Mouse (Mus musculus) forebrain, embryonic 12.5 days (tissue): ENCODE results near the gene Grm1. TPM values are rescaled to one million over a fixed set of nuclear protein-coding genes. Genes with fewer than 3 reads are reported as not detected.
A peak's percentile ranks its signal among the peaks of the same experiment; 100 is the strongest.

Experiments
- ATAC-seq: fragments of 200-750 bp; cut with Nextera tagmentation; 2 replicates; pipeline ENCODE4 v1.8.0; 2017; ENCODE audit warnings: moderate TSS enrichment; ENCODE audit not compliant: low FRiP score
- H3K27ac ChIP-seq: fragments of 300-500 bp; sonication (generic); 2 replicates; pipeline ENCODE4 v1.5.1; 2016; ENCODE audit warnings: mild to moderate bottlenecking
- H3K27me3 ChIP-seq: fragments of 300-500 bp; sonication (generic); 2 replicates; pipeline ENCODE4 v1.6.1; 2016; ENCODE audit warnings: mild to moderate bottlenecking
- H3K36me3 ChIP-seq: fragments of 300-500 bp; sonication (generic); replicated peaks from 2 replicates; pipeline ENCODE4 v1.6.1; 2016; ENCODE audit warnings: mild to moderate bottlenecking
- H3K4me1 ChIP-seq: fragments of 300-500 bp; sonication (generic); 2 replicates; pipeline ENCODE4 v1.6.1; 2016
- H3K4me2 ChIP-seq: fragments of 300-500 bp; sonication (generic); 2 replicates; pipeline ENCODE4 v1.6.1; 2016; ENCODE audit warnings: mild to moderate bottlenecking, moderate library complexity
- H3K4me3 ChIP-seq: fragments of 300-500 bp; sonication (generic); replicated peaks from 2 replicates; pipeline ENCODE4 v1.5.1; 2016; ENCODE audit warnings: mild to moderate bottlenecking
- H3K9ac ChIP-seq: fragments of 300-500 bp; sonication (generic); 2 replicates; pipeline ENCODE4 v1.6.1; 2016; ENCODE audit warnings: mild to moderate bottlenecking
- H3K9me3 ChIP-seq: fragments of 300-500 bp; sonication (generic); 2 replicates; pipeline ENCODE4 v1.6.1; 2016
- WGBS: fragments of 180-500 bp; shearing (Covaris S2); methylation state at CpG from one replicate; pipeline ENCODE4 v1.1.7; 2016; 5-methylcytosine and 5-hydroxymethylcytosine counted together
- polyA plus RNA-seq: library from polyadenylated mRNA; unstranded; fragments of >200 nt; fragmentation: Nextera tagmentation; extraction: Ambion mirVana; gene quantifications from 2 replicates; pipeline ENCODE4 v1.2.1, GENCODE M21; 2016

Gene Grm1
- polyA plus RNA-seq, 1 experiment from 2014 or later = 2.4 TPM

GRCm38 (mm10) chr10:10737041-10737681 lies 345.0 kb downstream of the Grm1 start:
- H3K4me1 ChIP-seq = no peaks in the 10 kb centered on the region
- no peaks in the 10 kb centered on the region for H3K9me3 ChIP-seq
- H3K27me3 ChIP-seq = no peaks in the 10 kb centered on the region
- no peak overlapping the region for H3K4me2 ChIP-seq
- no peak for ATAC-seq
- no peak overlapping the region for H3K9ac ChIP-seq
- no peaks in the 10 kb centered on the region for H3K36me3 ChIP-seq
- no peak overlapping the region for H3K4me3 ChIP-seq
- 75% methylated on average over 1 of the region's 1 CpGs for WGBS
- H3K27ac ChIP-seq = no peak overlapping the region

- no peak for ATAC-seq
- H3K36me3 ChIP-seq = no peaks in the 10 kb centered on the region
- no peak overlapping the region for H3K9ac ChIP-seq
- H3K4me3 ChIP-seq = no peak overlapping the region
- H3K27ac ChIP-seq = no peak overlapping the region
- WGBS = 78% methylated on average over 5 of the region's 5 CpGs
- no peaks in the 10 kb centered on the region for H3K4me1 ChIP-seq
- no peak overlapping the region for H3K4me2 ChIP-seq
- no peaks in the 10 kb centered on the region for H3K9me3 ChIP-seq
- H3K27me3 ChIP-seq = no peaks in the 10 kb centered on the region
Measured at GRCm38 (mm10) chr10:10734561-10734960, 347.6 kb downstream of the Grm1 start.

GRCm38 (mm10) chr10:10733092-10733491 lies 349.1 kb downstream of the Grm1 start:
- H3K4me1 ChIP-seq = no peaks in the 10 kb centered on the region
- 94% methylated on average over 5 of the region's 5 CpGs for WGBS
- H3K36me3 ChIP-seq = no peaks in the 10 kb centered on the region
- H3K27ac ChIP-seq = no peak overlapping the region
- ATAC-seq = no peak
- no peak overlapping the region for H3K9ac ChIP-seq
- no peaks in the 10 kb centered on the region for H3K9me3 ChIP-seq
- no peak overlapping the region for H3K4me2 ChIP-seq
- H3K4me3 ChIP-seq = no peak overlapping the region
- no peaks in the 10 kb centered on the region for H3K27me3 ChIP-seq

GRCm38 (mm10) chr10:10726501-10726900 lies 355.7 kb downstream of the Grm1 start:
- Histone ChIP-seq H3K4me3 (no peak overlapping the region), H3K27me3 (no peaks in the 10 kb centered on the region), H3K36me3 (no peaks in the 10 kb centered on the region), H3K27ac (no peak overlapping the region), H3K4me2 (no peak overlapping the region), H3K9me3 (no peaks in the 10 kb centered on the region), H3K4me1 (no peaks in the 10 kb centered on the region; the same call in 1 of the 2 replicates), H3K9ac (no peak overlapping the region)
- 92% methylated on average over 3 of the region's 3 CpGs for WGBS
- no peak for ATAC-seq

GRCm38 (mm10) chr10:10710837-10711236 lies 371.3 kb downstream of the Grm1 start:
- 89% methylated on average over 2 of the region's 2 CpGs for WGBS
- no peak for ATAC-seq
- no peaks in the 10 kb centered on the region for H3K9me3 ChIP-seq

GRCm38 (mm10) chr10:10710359-10710758 lies 371.8 kb downstream of the Grm1 start:
- H3K4me3 ChIP-seq = no peak overlapping the region
- WGBS = 88% methylated on average over 2 of the region's 2 CpGs
- H3K27ac ChIP-seq = no peak overlapping the region
- no peak overlapping the region for H3K4me2 ChIP-seq
- H3K4me1 ChIP-seq = no peaks in the 10 kb centered on the region
- H3K36me3 ChIP-seq = no peaks in the 10 kb centered on the region
- no peaks in the 10 kb centered on the region for H3K27me3 ChIP-seq
- ATAC-seq = no peak
- H3K9ac ChIP-seq = no peak overlapping the region
- no peaks in the 10 kb centered on the region for H3K9me3 ChIP-seq

More at GRCm38 (mm10) chr10:10710837-10711236, 371.3 kb downstream of the Grm1 start:
- Histone ChIP-seq H3K9ac (no peak overlapping the region), H3K4me1 (no peaks in the 10 kb centered on the region), H3K27me3 (no peaks in the 10 kb centered on the region), H3K27ac (no peak overlapping the region), H3K4me2 (no peak overlapping the region), H3K36me3 (no peaks in the 10 kb centered on the region), H3K4me3 (no peak overlapping the region)

- ATAC-seq = no peak
- Histone ChIP-seq H3K27me3 (no peaks in the 10 kb centered on the region), H3K4me3 (no peak overlapping the region), H3K9ac (no peak overlapping the region), H3K4me1 (no peaks in the 10 kb centered on the region), H3K4me2 (no peak overlapping the region), H3K27ac (no peak overlapping the region), H3K9me3 (no peaks in the 10 kb centered on the region), H3K36me3 (no peaks in the 10 kb centered on the region)
- 90% methylated on average over 1 of the region's 1 CpGs for WGBS
Measured at GRCm38 (mm10) chr10:10708031-10708430, 374.1 kb downstream of the Grm1 start.

- H3K4me2 ChIP-seq = no peak overlapping the region
- no peak for ATAC-seq
- no peak overlapping the region for H3K4me3 ChIP-seq
- H3K9ac ChIP-seq = no peak overlapping the region
- H3K27me3 ChIP-seq = no peaks in the 10 kb centered on the region
- no peaks in the 10 kb centered on the region for H3K36me3 ChIP-seq
- no peaks in the 10 kb centered on the region for H3K9me3 ChIP-seq
- WGBS = 97% methylated on average over 1 of the region's 1 CpGs
- H3K27ac ChIP-seq = no peak overlapping the region
- H3K4me1 ChIP-seq = no peaks in the 10 kb centered on the region
Measured at GRCm38 (mm10) chr10:10701326-10701725, 380.8 kb downstream of the Grm1 start.

GRCm38 (mm10) chr10:10700903-10701302 lies 381.3 kb downstream of the Grm1 start:
- Histone ChIP-seq H3K9ac (no peak overlapping the region), H3K4me3 (no peak overlapping the region), H3K4me1 (no peaks in the 10 kb centered on the region), H3K27ac (no peak overlapping the region), H3K9me3 (no peaks in the 10 kb centered on the region), H3K36me3 (no peaks in the 10 kb centered on the region), H3K27me3 (no peaks in the 10 kb centered on the region), H3K4me2 (no peak overlapping the region)
- ATAC-seq = no peak
- WGBS = 67% methylated on average over 1 of the region's 1 CpGs

- H3K9ac ChIP-seq = no peak overlapping the region
- no peaks in the 10 kb centered on the region for H3K36me3 ChIP-seq
- no peak overlapping the region for H3K27ac ChIP-seq
- no peaks in the 10 kb centered on the region for H3K4me1 ChIP-seq
- no peaks in the 10 kb centered on the region for H3K27me3 ChIP-seq
- H3K4me3 ChIP-seq = no peak overlapping the region
- ATAC-seq = no peak
- H3K4me2 ChIP-seq = no peak overlapping the region
- 88% methylated on average over 6 of the region's 6 CpGs for WGBS
- no peaks in the 10 kb centered on the region for H3K9me3 ChIP-seq
Measured at GRCm38 (mm10) chr10:10697497-10697896, 384.7 kb downstream of the Grm1 start.

GRCm38 (mm10) chr10:10689668-10690223 lies 392.4 kb downstream of the Grm1 start:
- H3K4me3 ChIP-seq = peak overlapping the region; percentile 46
- peak; percentile 39 for ATAC-seq
- no peak overlapping the region for H3K27ac ChIP-seq
- peaks cover 12% of the 10 kb centered on the region; the same call in 1 of the 2 replicates for H3K27me3 ChIP-seq
- H3K9ac ChIP-seq = peak overlapping the region; percentile 58; the same call in 1 of the 2 replicates
- 8% methylated on average over 11 of the region's 11 CpGs for WGBS
- H3K4me1 ChIP-seq = peaks cover 12% of the 10 kb centered on the region
- H3K4me2 ChIP-seq = peak overlapping the region; percentile 94
- no peaks in the 10 kb centered on the region for H3K36me3 ChIP-seq
- no peaks in the 10 kb centered on the region for H3K9me3 ChIP-seq

- Histone ChIP-seq H3K4me3 (peak overlapping the region; percentile 46), H3K27ac (no peak overlapping the region), H3K9ac (peak overlapping the region; percentile 58), H3K4me1 (peaks cover 12% of the 10 kb centered on the region), H3K27me3 (peaks cover 12% of the 10 kb centered on the region; the same call in 1 of the 2 replicates), H3K4me2 (peak overlapping the region; percentile 94), H3K36me3 (no peaks in the 10 kb centered on the region), H3K9me3 (no peaks in the 10 kb centered on the region)
- peak; percentile 71 for ATAC-seq
- 2% methylated on average over 35 of the region's 35 CpGs for WGBS
Measured at GRCm38 (mm10) chr10:10688907-10689667, 393.1 kb downstream of the Grm1 start.
